Mouse (Mus musculus): ENCODE measurements at regions not wholly inside any gene's neighbourhood (a gene's known extent, or its start where the extent isn't known, plus 50 kb on each side); places are given as distances from the start of the nearest gene placed in this dataset.

DNA sequence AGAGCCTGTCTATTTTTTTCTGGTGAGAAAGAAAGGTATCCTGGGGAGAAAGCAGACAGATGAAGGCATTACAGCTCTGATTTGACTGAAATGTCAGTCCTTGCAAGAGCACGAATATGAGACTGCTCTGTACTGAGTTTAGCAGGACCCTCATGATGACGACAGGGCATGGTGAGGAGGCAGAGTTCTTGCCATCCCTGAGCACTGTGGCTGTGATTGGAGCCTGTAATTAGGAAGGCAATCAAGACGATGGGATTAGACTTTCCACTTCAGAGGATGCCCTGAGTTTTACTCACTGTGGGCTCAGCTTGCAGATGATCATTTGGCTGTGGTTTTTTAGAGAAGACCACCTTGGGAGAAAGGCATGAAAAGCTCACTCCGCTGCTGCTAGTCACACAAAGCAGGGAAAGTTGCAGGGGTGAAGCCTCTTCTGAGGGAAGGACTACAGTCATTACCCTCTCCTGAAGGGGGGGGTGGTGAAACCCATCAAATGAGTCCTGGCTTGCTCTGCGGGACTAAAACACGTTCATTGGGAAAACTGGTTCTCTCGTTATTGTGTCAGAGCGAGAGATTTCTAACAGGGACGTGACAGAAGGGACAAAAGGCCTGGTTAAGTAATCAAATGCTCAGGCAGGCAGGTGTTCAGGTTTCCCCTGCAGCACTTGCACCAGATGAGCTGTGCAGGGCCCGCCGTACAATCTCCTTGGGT lies 132.9 kb upstream of the Fam241a start:
- Histone ChIP-seq H3K9ac (ENCODE audit: low read length) (no peak overlapping the region), H3K27me3 (ENCODE audit: control insufficient read depth, insufficient read depth, low read length) (no peaks in the 10 kb centered on the region), H3K4me3 (ENCODE audit: low read depth, low read length) (no peak overlapping the region), H3K4me1 (ENCODE audit: control insufficient read depth, insufficient read depth, low read length) (no peaks in the 10 kb centered on the region; the same call in 1 of the 2 replicates), H3K36me3 (ENCODE audit: control insufficient read depth, insufficient read depth, low read length) (no peaks in the 10 kb centered on the region), H3K4me2 (no peak overlapping the region), H3K27ac (ENCODE audit: low read depth, low read length) (no peak overlapping the region), H3K9me3 (ENCODE audit: control insufficient read depth, low read length) (no peaks in the 10 kb centered on the region)
- DNase-seq (ENCODE audit: low spot score, missing footprints) (peak; percentile 78), ATAC-seq (ENCODE audit: low FRiP score) (no peak)
- 28% methylated on average over 11 of the region's 11 CpGs for WGBS

DNA sequence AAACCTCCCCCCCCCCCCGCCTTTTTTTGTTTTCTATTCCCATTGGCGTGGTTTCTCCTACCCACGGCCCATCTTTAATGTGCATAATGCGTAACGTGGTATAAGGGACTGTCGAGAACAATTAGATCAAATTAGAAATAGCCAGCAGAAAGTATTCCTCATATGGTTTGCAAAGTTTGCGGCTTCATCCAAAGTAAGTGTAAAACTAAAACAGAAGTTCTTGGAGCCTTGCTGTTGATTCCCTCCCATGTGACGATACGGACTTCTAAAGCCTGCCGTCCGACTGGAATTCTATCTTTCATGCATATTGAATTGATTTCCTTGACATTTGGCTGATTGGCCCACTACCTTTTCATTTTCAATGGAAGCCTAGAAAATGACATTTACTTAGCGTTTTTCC lies 128.7 kb upstream of the Fam241a start:
- H3K4me3 ChIP-seq (ENCODE audit: low read depth, low read length) = no peak overlapping the region
- 88% methylated on average over 12 of the region's 12 CpGs for WGBS
- no peaks in the 10 kb centered on the region for H3K27me3 ChIP-seq (ENCODE audit: control insufficient read depth, insufficient read depth, low read length)
- no peaks in the 10 kb centered on the region for H3K9me3 ChIP-seq (ENCODE audit: control insufficient read depth, low read length)
- DNase-seq (ENCODE audit: low spot score, missing footprints) (no peak), ATAC-seq (ENCODE audit: low FRiP score) (no peak)
- no peaks in the 10 kb centered on the region; the same call in 1 of the 2 replicates for H3K4me1 ChIP-seq (ENCODE audit: control insufficient read depth, insufficient read depth, low read length)
- H3K4me2 ChIP-seq = no peak overlapping the region
- no peaks in the 10 kb centered on the region for H3K36me3 ChIP-seq (ENCODE audit: control insufficient read depth, insufficient read depth, low read length)
- H3K9ac ChIP-seq (ENCODE audit: low read length) = no peak overlapping the region
- no peak overlapping the region for H3K27ac ChIP-seq (ENCODE audit: low read depth, low read length)

DNA sequence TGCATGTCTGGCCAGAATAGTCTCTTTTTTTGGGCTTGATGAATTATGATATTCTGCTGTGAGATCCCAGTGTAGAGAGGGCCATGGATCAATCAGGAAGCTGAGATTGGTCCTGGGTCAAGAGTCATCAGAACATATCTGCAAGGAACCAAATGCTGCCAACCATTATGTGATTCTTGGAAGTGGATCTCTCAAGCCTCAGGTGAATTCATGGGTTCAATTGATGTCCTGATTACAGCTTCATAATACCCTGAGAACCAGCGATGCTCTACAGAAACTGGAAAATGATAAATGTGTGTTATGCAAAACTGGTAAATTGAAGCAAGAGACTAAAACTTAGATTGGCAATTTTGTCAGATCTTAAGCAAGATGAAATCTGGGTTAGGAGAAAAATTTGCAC lies 118.8 kb upstream of the Fam241a start:
- H3K36me3 ChIP-seq (ENCODE audit: control insufficient read depth, insufficient read depth, low read length) = no peaks in the 10 kb centered on the region
- DNase-seq (ENCODE audit: low spot score, missing footprints) = no peak
- no peak overlapping the region for H3K4me2 ChIP-seq
- no peaks in the 10 kb centered on the region for H3K9me3 ChIP-seq (ENCODE audit: control insufficient read depth, low read length)
- H3K4me3 ChIP-seq (ENCODE audit: low read depth, low read length) = no peak overlapping the region
- H3K4me1 ChIP-seq (ENCODE audit: control insufficient read depth, insufficient read depth, low read length) = no peaks in the 10 kb centered on the region
- no peak for ATAC-seq (ENCODE audit: low FRiP score)
- no peak overlapping the region for H3K9ac ChIP-seq (ENCODE audit: low read length)
- no peak overlapping the region for H3K27ac ChIP-seq (ENCODE audit: low read depth, low read length)
- no peaks in the 10 kb centered on the region for H3K27me3 ChIP-seq (ENCODE audit: control insufficient read depth, insufficient read depth, low read length)
- WGBS = 81% methylated on average over 1 of the region's 1 CpGs

DNA sequence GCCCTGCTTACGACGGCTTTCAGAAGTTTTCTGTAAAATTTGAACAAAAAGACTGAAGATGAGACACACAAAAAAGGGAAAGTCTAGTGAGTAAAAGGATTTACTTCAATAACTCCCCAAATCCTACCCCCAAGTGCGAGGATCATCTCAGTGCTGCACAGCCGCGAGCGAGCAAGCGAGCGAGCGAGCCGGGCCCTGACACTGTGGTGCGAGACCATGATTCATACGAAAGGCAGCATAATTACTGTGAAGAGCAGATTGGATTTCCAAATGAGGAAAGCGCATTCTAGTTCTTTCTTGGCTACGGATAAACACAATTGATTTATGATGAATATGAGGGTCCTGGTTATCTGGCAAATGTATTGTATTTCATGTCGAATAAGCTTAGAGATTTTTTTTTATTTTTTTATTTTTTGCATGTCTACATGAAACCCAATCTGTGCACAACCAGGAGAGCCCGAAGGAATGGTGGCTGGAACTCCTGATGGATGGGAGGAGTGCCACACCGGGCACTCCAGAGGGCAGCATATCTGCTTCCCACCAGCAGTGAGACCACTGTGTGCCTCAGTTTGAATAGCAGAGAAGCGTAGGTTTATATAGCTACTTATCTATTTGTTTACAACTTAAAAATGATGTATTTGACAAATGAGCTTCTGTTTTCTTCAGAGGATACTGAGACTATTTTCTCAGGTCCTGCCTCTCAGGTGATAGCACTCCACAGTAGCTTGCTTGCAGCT lies 106.9 kb upstream of the Fam241a start:
- Histone ChIP-seq H3K36me3 (ENCODE audit: control insufficient read depth, insufficient read depth, low read length) (no peaks in the 10 kb centered on the region), H3K9me3 (ENCODE audit: control insufficient read depth, low read length) (no peaks in the 10 kb centered on the region), H3K27ac (ENCODE audit: low read depth, low read length) (no peak overlapping the region), H3K4me2 (no peak overlapping the region), H3K4me3 (ENCODE audit: low read depth, low read length) (no peak overlapping the region), H3K9ac (ENCODE audit: low read length) (no peak overlapping the region), H3K4me1 (ENCODE audit: control insufficient read depth, insufficient read depth, low read length) (no peaks in the 10 kb centered on the region), H3K27me3 (ENCODE audit: control insufficient read depth, insufficient read depth, low read length) (no peaks in the 10 kb centered on the region)
- ATAC-seq (ENCODE audit: low FRiP score) (no peak), DNase-seq (ENCODE audit: low spot score, missing footprints) (peak; percentile 75)
- WGBS = 88% methylated on average over 18 of the region's 18 CpGs

DNA sequence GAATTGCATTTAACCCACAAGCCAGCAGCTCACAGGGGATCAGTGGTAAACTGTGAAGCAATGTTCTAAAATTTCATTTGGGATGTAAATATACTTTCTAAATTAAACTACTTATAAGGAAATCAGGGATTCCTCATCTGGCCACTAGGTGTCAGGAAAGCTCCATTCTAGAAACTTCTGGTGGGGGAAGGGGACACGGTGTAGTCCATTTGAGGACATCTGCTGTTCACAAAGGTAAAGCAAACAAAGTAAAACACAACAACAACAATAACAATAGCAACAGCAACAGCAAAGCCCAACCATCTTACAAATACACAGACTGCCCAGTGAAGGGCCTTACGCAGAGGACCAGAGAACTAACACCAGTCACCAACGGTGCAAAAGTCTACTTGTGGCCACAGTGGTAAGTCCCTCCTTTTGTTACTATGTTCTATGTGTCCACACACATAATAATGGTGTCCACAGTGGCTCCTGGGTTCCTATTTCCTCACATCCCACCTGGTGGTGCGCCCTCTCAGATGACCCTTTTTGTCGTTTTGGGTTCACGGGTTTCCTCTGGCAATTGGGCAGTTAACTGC lies 105.9 kb upstream of the Fam241a start:
- Histone ChIP-seq H3K9me3 (ENCODE audit: control insufficient read depth, low read length) (no peaks in the 10 kb centered on the region), H3K27me3 (ENCODE audit: control insufficient read depth, insufficient read depth, low read length) (no peaks in the 10 kb centered on the region), H3K4me1 (ENCODE audit: control insufficient read depth, insufficient read depth, low read length) (no peaks in the 10 kb centered on the region), H3K36me3 (ENCODE audit: control insufficient read depth, insufficient read depth, low read length) (no peaks in the 10 kb centered on the region), H3K4me2 (no peak overlapping the region), H3K9ac (ENCODE audit: low read length) (no peak overlapping the region), H3K27ac (ENCODE audit: low read depth, low read length) (no peak overlapping the region), H3K4me3 (ENCODE audit: low read depth, low read length) (no peak overlapping the region)
- DNase-seq (ENCODE audit: low spot score, missing footprints) (peak; percentile 92), ATAC-seq (ENCODE audit: low FRiP score) (peak; percentile 40; the same call in 1 of the 2 replicates)
- whole genome bisulfite sequencing = 82% methylated on average over 6 of the region's 6 CpGs

DNA sequence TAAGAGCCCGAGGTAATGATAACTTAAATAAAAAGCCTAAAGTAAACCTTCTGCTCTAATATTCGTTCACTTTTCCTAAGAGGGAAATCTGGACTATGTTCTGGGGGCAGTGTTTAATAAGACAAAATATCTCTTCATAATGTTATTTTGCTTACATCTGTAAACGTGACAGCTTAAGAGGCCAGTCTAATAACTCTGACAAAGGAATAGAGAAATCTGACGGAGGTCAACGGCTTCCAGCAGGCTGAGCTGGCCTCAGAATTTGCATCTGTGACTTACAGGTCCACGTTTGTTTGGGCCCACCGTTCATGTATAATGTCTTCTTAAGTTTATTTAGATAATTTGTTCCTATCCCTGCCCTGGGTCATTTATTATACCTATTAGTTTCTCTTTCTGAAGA lies 99.6 kb upstream of the Fam241a start:
- Histone ChIP-seq H3K4me3 (ENCODE audit: low read depth, low read length) (no peak overlapping the region), H3K9me3 (ENCODE audit: control insufficient read depth, low read length) (no peaks in the 10 kb centered on the region), H3K4me1 (ENCODE audit: control insufficient read depth, insufficient read depth, low read length) (no peaks in the 10 kb centered on the region), H3K36me3 (ENCODE audit: control insufficient read depth, insufficient read depth, low read length) (no peaks in the 10 kb centered on the region), H3K27me3 (ENCODE audit: control insufficient read depth, insufficient read depth, low read length) (no peaks in the 10 kb centered on the region), H3K27ac (ENCODE audit: low read depth, low read length) (no peak overlapping the region), H3K4me2 (no peak overlapping the region), H3K9ac (ENCODE audit: low read length) (no peak overlapping the region)
- WGBS = 69% methylated on average over 7 of the region's 7 CpGs
- no peak for DNase-seq (ENCODE audit: low spot score, missing footprints)
- no peak for ATAC-seq (ENCODE audit: low FRiP score)

DNA sequence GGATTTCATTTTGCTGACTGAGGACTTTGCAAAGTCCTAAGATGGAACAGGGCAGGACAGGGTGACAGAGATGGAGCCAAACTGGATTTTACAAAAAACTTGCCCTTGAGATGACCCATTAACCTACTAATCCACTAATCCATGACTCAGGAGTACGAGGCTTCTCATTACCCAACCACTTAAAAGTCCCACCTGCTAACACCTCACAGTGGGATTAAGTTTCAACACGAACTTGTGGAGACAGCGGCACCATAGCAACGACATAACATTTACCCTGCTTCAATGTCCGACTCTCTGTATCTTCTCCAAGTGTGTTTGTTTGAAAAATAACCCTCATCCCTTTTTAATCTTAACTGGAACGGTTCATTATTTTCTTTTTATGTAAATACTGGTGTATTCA lies 91.5 kb upstream of the Fam241a start:
- no peak overlapping the region for H3K4me3 ChIP-seq (ENCODE audit: low read depth, low read length)
- no peaks in the 10 kb centered on the region for H3K4me1 ChIP-seq (ENCODE audit: control insufficient read depth, insufficient read depth, low read length)
- no peaks in the 10 kb centered on the region for H3K36me3 ChIP-seq (ENCODE audit: control insufficient read depth, insufficient read depth, low read length)
- DNase-seq (ENCODE audit: low spot score, missing footprints) = no peak
- no peaks in the 10 kb centered on the region for H3K27me3 ChIP-seq (ENCODE audit: control insufficient read depth, insufficient read depth, low read length)
- no peak overlapping the region for H3K27ac ChIP-seq (ENCODE audit: low read depth, low read length)
- 61% methylated on average over 6 of the region's 6 CpGs for WGBS
- ATAC-seq (ENCODE audit: low FRiP score) = no peak
- H3K4me2 ChIP-seq = no peak overlapping the region
- no peak overlapping the region for H3K9ac ChIP-seq (ENCODE audit: low read length)
- H3K9me3 ChIP-seq (ENCODE audit: control insufficient read depth, low read length) = no peaks in the 10 kb centered on the region

DNA sequence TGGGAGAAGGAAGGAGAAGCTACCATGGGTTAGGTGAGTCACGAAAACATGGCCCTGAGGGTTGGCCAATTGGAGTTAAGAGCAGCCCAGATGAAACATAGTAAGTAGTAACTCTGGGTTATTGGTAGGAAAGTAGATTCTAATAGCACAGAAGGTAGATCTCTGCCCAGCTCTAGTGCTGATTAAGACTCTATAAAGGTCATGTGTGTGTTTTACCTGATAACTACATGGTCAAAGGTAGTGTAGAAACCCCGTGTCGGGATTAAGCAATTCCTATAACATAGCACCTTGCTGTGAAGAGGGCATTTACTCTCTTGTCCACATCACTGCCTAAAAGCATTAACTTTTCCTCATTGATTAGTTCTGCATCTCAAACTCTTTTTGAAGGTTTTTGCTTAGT lies 89.0 kb upstream of the Fam241a start:
- Histone ChIP-seq H3K4me1 (ENCODE audit: control insufficient read depth, insufficient read depth, low read length) (no peaks in the 10 kb centered on the region), H3K36me3 (ENCODE audit: control insufficient read depth, insufficient read depth, low read length) (no peaks in the 10 kb centered on the region), H3K9ac (ENCODE audit: low read length) (no peak overlapping the region), H3K27me3 (ENCODE audit: control insufficient read depth, insufficient read depth, low read length) (no peaks in the 10 kb centered on the region), H3K27ac (ENCODE audit: low read depth, low read length) (no peak overlapping the region), H3K4me2 (no peak overlapping the region), H3K4me3 (ENCODE audit: low read depth, low read length) (no peak overlapping the region), H3K9me3 (ENCODE audit: control insufficient read depth, low read length) (no peaks in the 10 kb centered on the region)
- DNase-seq (ENCODE audit: low spot score, missing footprints) (no peak), ATAC-seq (ENCODE audit: low FRiP score) (no peak)
- WGBS = 61% methylated on average over 3 of the region's 3 CpGs

DNA sequence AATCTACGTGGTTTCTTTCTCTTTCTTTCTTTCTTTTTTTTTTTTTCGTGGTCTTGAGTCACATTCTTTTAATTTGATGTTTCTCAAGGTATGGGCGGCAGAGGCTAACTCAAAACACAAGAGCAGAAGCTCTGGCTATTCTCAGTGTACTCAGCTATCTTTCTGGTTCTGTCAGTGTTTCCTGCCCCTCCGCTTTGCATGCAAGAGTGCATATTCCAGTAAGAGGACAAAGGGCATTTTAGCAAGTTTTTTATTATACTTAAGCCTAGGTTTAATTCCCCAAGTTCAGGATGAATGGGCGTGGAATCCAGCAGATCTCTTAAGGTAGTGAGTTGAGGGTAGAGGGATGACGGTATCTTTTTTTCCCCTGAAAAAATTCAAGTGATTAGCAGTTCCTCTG lies 81.1 kb upstream of the Fam241a start:
- Histone ChIP-seq H3K4me2 (no peak overlapping the region), H3K4me1 (ENCODE audit: control insufficient read depth, insufficient read depth, low read length) (no peaks in the 10 kb centered on the region), H3K27me3 (ENCODE audit: control insufficient read depth, insufficient read depth, low read length) (no peaks in the 10 kb centered on the region), H3K27ac (ENCODE audit: low read depth, low read length) (no peak overlapping the region), H3K9me3 (ENCODE audit: control insufficient read depth, low read length) (no peaks in the 10 kb centered on the region), H3K9ac (ENCODE audit: low read length) (no peak overlapping the region), H3K4me3 (ENCODE audit: low read depth, low read length) (no peak overlapping the region), H3K36me3 (ENCODE audit: control insufficient read depth, insufficient read depth, low read length) (no peaks in the 10 kb centered on the region)
- ATAC-seq (ENCODE audit: low FRiP score) = no peak
- 82% methylated on average over 6 of the region's 6 CpGs for WGBS
- DNase-seq (ENCODE audit: low spot score, missing footprints) = peak; percentile 26
